Mouse (Mus musculus): ENCODE results near the gene Ttc3. TPM values are rescaled to one million over a fixed set of nuclear protein-coding genes. Genes with fewer than 3 reads are reported as not detected.
A peak's percentile ranks its signal among the peaks of the same experiment; 100 is the strongest.
"Not testable (repeated sequence)": the region's sequence is repeated elsewhere in the genome, so short reads cannot be mapped to it uniquely, and the experiment has no call there.

Ttc3 gene
- polyA plus RNA-seq, 1 experiment from 2014 or later = 25.0 TPM

DNA sequence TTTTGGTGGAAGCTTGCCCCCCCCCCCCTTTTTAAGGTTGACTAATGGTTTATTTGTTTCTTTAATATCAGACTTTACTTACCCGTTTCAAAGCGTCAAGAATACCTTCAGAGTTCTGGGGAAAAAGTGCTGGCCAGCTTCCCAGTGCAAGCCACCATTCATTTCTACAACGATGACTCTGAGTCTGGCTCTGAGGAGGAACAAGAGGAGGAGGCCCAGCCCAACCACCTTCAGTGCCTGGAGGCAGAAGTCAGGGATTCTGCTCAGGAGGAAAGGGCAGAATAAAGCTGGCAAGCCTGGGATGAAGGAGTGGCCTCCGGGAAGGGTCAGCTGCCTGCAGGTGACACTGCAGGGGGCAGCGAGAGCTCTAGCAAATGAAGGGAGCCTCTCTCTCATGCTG is 34.8 kb upstream of the Ttc3 start:
- no peak for ATAC-seq (ENCODE audit: low read depth)
- H3K36me3 ChIP-seq (ENCODE audit: control insufficient read depth, insufficient read depth) = no peaks in the 10 kb centered on the region
- H3K4me1 ChIP-seq (ENCODE audit: control insufficient read depth, low read depth, low read length) = no peaks in the 10 kb centered on the region
- WGBS (ENCODE audit: insufficient replicate concordance) = 56% methylated on average over 5 of the region's 5 CpGs
- no peak overlapping the region for H3K27ac ChIP-seq (ENCODE audit: low read length)
- H3K4me2 ChIP-seq (ENCODE audit: low read depth, low read length) = no peak overlapping the region
- no peak overlapping the region for H3K4me3 ChIP-seq (ENCODE audit: low read depth, low read length)
- no peaks in the 10 kb centered on the region for H3K27me3 ChIP-seq (ENCODE audit: control insufficient read depth, insufficient read depth, low read depth, low read length)
- H3K9me3 ChIP-seq (replicated peaks; ENCODE audit: control insufficient read depth, low read length) = no peaks in the 10 kb centered on the region
- no peak overlapping the region for H3K9ac ChIP-seq (ENCODE audit: low read depth, low read length)

- WGBS (ENCODE audit: insufficient replicate concordance) = 80% methylated on average over 18 of the region's 22 CpGs
- not testable (repeated sequence) for ATAC-seq (ENCODE audit: low read depth); H3K4me3 ChIP-seq (ENCODE audit: low read depth, low read length); H3K4me1 ChIP-seq (ENCODE audit: control insufficient read depth, low read depth, low read length); H3K9me3 ChIP-seq (replicated peaks; ENCODE audit: control insufficient read depth, low read length); H3K27me3 ChIP-seq (ENCODE audit: control insufficient read depth, insufficient read depth, low read depth, low read length); H3K9ac ChIP-seq (ENCODE audit: low read depth, low read length); H3K36me3 ChIP-seq (ENCODE audit: control insufficient read depth, insufficient read depth); H3K27ac ChIP-seq (ENCODE audit: low read length); H3K4me2 ChIP-seq (ENCODE audit: low read depth, low read length)
Observed at GRCm38 (mm10) chr16:94339164-94340160, 31.0 kb upstream of the Ttc3 start.

DNA sequence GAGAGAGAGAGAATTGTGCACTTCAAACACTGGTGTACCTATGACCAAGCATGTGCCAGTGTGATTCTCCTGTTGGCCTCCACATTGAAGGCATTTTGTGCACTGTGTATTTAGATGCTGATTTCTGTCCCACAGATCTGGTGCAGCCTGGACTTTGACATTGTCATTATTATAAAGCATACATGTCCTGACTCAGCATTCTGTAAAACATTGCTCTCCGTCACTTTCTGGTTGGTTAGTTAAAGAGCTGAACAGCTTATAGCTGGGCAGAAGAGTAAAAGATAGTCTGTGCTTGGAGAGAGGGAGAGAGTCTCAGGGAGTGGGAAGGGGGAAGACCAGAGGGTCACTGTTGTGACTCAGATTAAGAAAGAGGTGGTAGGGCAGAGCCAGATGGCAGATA is 24.7 kb upstream of the Ttc3 start:
- no peak overlapping the region for H3K27ac ChIP-seq (ENCODE audit: low read length)
- no peaks in the 10 kb centered on the region for H3K4me1 ChIP-seq (ENCODE audit: control insufficient read depth, low read depth, low read length)
- H3K36me3 ChIP-seq (ENCODE audit: control insufficient read depth, insufficient read depth) = no peaks in the 10 kb centered on the region
- no peaks in the 10 kb centered on the region for H3K9me3 ChIP-seq (replicated peaks; ENCODE audit: control insufficient read depth, low read length)
- WGBS (ENCODE audit: insufficient replicate concordance) = 52% methylated on average over 1 of the region's 1 CpGs
- no peak overlapping the region for H3K4me3 ChIP-seq (ENCODE audit: low read depth, low read length)
- no peak for ATAC-seq (ENCODE audit: low read depth)
- H3K27me3 ChIP-seq (ENCODE audit: control insufficient read depth, insufficient read depth, low read depth, low read length) = no peaks in the 10 kb centered on the region
- no peak overlapping the region for H3K4me2 ChIP-seq (ENCODE audit: low read depth, low read length)
- H3K9ac ChIP-seq (ENCODE audit: low read depth, low read length) = no peak overlapping the region

DNA sequence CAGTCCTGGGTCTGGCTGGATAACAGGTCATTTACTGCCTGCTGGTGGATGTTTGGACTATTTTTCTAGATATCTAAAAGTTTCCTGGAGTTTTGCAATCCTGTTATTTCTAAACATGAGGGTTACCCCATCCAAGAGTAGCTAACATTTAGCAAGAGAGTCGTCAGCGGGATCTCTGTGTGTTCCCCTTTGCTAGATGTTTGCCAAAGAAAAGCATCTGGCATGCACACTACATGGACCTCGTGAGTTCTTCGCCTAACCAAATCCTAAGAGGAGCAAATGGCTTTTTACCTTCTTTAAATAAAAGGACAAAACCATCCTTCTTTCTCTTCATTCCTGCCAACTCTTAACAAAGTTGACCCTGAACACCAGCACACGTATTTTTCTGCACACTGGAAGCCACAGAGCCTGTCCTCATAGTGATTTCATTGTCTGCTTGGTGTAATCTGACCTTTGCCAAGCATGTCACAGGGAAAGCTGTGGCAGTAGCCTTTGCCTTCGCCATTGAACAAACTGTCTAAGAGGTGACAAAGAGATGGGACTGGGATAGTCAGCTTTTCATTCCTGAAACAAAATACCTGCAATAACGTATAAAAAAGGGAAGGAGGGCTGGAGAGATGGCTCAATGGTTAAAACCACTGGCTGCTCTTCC is 23.2 kb upstream of the Ttc3 start:
- 50% methylated on average over 7 of the region's 7 CpGs for WGBS (ENCODE audit: insufficient replicate concordance)
- Histone ChIP-seq H3K36me3 (ENCODE audit: control insufficient read depth, insufficient read depth) (no peaks in the 10 kb centered on the region), H3K27ac (ENCODE audit: low read length) (peak overlapping the region; percentile 25; the same call in 1 of the 2 replicates), H3K4me2 (ENCODE audit: low read depth, low read length) (no peak overlapping the region), H3K4me3 (ENCODE audit: low read depth, low read length) (no peak overlapping the region), H3K9ac (ENCODE audit: low read depth, low read length) (no peak overlapping the region), H3K4me1 (ENCODE audit: control insufficient read depth, low read depth, low read length) (no peaks in the 10 kb centered on the region), H3K9me3 (replicated peaks; ENCODE audit: control insufficient read depth, low read length) (no peaks in the 10 kb centered on the region), H3K27me3 (ENCODE audit: control insufficient read depth, insufficient read depth, low read depth, low read length) (no peaks in the 10 kb centered on the region)
- peak; percentile 66 for ATAC-seq (ENCODE audit: low read depth)

DNA sequence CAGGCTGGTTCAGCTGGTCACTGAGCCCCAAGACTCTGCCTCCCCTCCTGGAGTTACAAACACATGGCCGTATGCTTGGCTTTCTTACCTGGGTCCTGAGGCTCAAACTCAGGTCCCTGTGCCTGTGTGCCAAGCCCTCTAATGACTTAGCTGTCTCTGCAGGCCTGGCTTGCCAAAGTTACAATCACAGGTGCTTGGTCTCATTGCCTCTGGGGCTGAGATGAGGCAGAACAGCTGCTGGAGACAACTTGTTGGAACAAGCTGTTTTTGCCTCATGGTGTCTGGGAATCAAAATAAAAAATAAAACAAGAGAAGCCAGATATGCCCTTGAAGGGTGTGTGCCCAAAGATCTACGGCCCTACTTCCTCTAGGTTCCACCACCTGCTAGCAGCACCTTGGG is 21.6 kb upstream of the Ttc3 start:
- Histone ChIP-seq H3K27me3 (ENCODE audit: control insufficient read depth, insufficient read depth, low read depth, low read length) (no peaks in the 10 kb centered on the region), H3K9me3 (replicated peaks; ENCODE audit: control insufficient read depth, low read length) (no peaks in the 10 kb centered on the region), H3K27ac (ENCODE audit: low read length) (no peak overlapping the region), H3K36me3 (ENCODE audit: control insufficient read depth, insufficient read depth) (no peaks in the 10 kb centered on the region), H3K4me1 (ENCODE audit: control insufficient read depth, low read depth, low read length) (no peaks in the 10 kb centered on the region), H3K4me2 (ENCODE audit: low read depth, low read length) (no peak overlapping the region), H3K9ac (ENCODE audit: low read depth, low read length) (no peak overlapping the region), H3K4me3 (ENCODE audit: low read depth, low read length) (no peak overlapping the region)
- 60% methylated on average over 2 of the region's 2 CpGs for WGBS (ENCODE audit: insufficient replicate concordance)
- ATAC-seq (ENCODE audit: low read depth) = no peak

DNA sequence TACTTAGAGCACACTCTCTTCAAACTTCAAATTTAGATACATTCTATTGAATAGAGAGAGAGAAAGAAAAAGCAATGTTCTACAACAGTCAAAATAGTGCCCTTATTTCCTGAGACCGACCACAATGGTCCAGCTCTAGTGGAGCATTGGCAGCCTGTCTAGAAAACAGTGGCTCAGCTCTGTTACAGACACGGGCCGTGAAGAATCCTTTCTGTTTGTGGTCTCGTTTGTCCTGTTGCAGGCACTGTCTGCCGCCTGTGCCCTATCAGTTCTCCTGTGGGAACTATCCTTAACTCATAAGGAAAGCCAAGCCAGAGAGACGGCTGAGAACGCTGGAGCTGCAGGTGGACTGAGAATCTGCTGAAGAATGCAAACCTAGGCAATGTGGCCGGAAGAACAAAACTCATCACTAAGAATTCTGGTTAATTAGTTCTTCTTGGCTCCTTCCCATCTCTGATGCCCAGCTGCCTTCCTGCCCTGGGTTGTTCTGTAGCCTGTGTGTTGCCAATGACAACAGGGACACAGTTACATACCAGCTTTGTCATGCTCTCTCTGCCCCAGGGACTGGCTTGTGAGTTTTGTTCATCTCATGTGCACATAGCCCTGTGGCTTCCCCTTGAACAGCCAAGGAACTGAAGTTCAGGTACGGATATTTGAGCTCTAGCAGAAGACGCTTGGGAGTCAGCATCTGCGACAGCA is 20.7 kb upstream of the Ttc3 start:
- no peaks in the 10 kb centered on the region for H3K27me3 ChIP-seq (ENCODE audit: control insufficient read depth, insufficient read depth, low read depth, low read length)
- no peak for ATAC-seq (ENCODE audit: low read depth)
- WGBS (ENCODE audit: insufficient replicate concordance) = 55% methylated on average over 11 of the region's 11 CpGs

GRCm38 (mm10) chr16:94350287-94350677 is 20.1 kb upstream of the Ttc3 start:
- WGBS (ENCODE audit: insufficient replicate concordance) = 59% methylated on average over 10 of the region's 10 CpGs

More for the DNA sequence above, 20.7 kb upstream of the Ttc3 start:
- Histone ChIP-seq H3K9ac (ENCODE audit: low read depth, low read length) (no peak overlapping the region), H3K4me3 (ENCODE audit: low read depth, low read length) (no peak overlapping the region), H3K9me3 (replicated peaks; ENCODE audit: control insufficient read depth, low read length) (no peaks in the 10 kb centered on the region), H3K4me1 (ENCODE audit: control insufficient read depth, low read depth, low read length) (no peaks in the 10 kb centered on the region), H3K4me2 (ENCODE audit: low read depth, low read length) (no peak overlapping the region), H3K27ac (ENCODE audit: low read length) (no peak overlapping the region), H3K36me3 (ENCODE audit: control insufficient read depth, insufficient read depth) (no peaks in the 10 kb centered on the region)

DNA sequence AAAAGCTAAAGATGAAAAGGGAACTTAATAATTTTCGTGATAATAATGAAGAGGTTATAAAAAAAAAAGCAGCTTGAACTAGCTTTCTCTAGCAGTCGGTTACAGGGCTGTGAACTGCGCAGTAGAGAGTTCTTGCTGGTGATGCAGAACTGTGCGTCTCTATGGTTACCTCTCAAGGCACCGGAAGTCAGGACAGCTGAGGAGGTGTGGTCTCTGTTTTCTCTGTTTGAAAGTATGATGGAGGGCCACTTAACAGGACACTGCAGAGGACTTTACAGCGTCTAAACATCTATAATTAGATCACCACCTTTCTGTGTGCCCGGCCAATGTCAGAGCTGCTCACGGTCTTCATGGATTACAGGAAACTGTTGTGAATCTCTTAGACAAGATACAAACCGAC is 16.0 kb upstream of the Ttc3 start:
- H3K4me3 ChIP-seq (ENCODE audit: low read depth, low read length) = no peak overlapping the region
- no peaks in the 10 kb centered on the region for H3K9me3 ChIP-seq (replicated peaks; ENCODE audit: control insufficient read depth, low read length)
- H3K4me1 ChIP-seq (ENCODE audit: control insufficient read depth, low read depth, low read length) = no peaks in the 10 kb centered on the region
- ATAC-seq (ENCODE audit: low read depth) = no peak
- no peaks in the 10 kb centered on the region for H3K27me3 ChIP-seq (ENCODE audit: control insufficient read depth, insufficient read depth, low read depth, low read length)
- no peak overlapping the region for H3K4me2 ChIP-seq (ENCODE audit: low read depth, low read length)
- no peaks in the 10 kb centered on the region for H3K36me3 ChIP-seq (ENCODE audit: control insufficient read depth, insufficient read depth)
- H3K27ac ChIP-seq (ENCODE audit: low read length) = no peak overlapping the region
- H3K9ac ChIP-seq (ENCODE audit: low read depth, low read length) = no peak overlapping the region
- 24% methylated on average over 9 of the region's 9 CpGs for WGBS (ENCODE audit: insufficient replicate concordance)

More at GRCm38 (mm10) chr16:94350287-94350677, 20.1 kb upstream of the Ttc3 start:
- no peak overlapping the region for H3K27ac ChIP-seq (ENCODE audit: low read length)
- H3K27me3 ChIP-seq (ENCODE audit: control insufficient read depth, insufficient read depth, low read depth, low read length) = no peaks in the 10 kb centered on the region
- no peak overlapping the region for H3K4me2 ChIP-seq (ENCODE audit: low read depth, low read length)
- no peak overlapping the region for H3K9ac ChIP-seq (ENCODE audit: low read depth, low read length)
- no peaks in the 10 kb centered on the region for H3K36me3 ChIP-seq (ENCODE audit: control insufficient read depth, insufficient read depth)
- H3K4me1 ChIP-seq (ENCODE audit: control insufficient read depth, low read depth, low read length) = no peaks in the 10 kb centered on the region
- no peaks in the 10 kb centered on the region for H3K9me3 ChIP-seq (replicated peaks; ENCODE audit: control insufficient read depth, low read length)
- no peak overlapping the region for H3K4me3 ChIP-seq (ENCODE audit: low read depth, low read length)
- no peak for ATAC-seq (ENCODE audit: low read depth)

Measured in liver, embryonic 16.5 days (tissue).